20 mouse cellular contexts compared by ENCODE assay signal in genomic region chr7:112136537-112136936, GRCm38 (mm10). TPM values are rescaled to one million over a fixed set of nuclear protein-coding genes. Genes with fewer than 3 reads are reported as not detected.
DNase-seq lines count a peak whose midpoint lies in the region; ATAC-seq lines count a peak whose summit lies in the region.
"Had no signal": no experiment of that assay in that cellular context is flagged by ENCODE, and none has a peak within 500 bp of the region (broad histone marks: within the 10 kb centered on the region; RNA-seq: fewer than 3 reads in every experiment).

No protein-coding gene starts in this region.

- H3K4me3 ChIP-seq in forebrain, embryonic 10.5 days: no peak overlapping the region
- no peak overlapping the region for H3K4me3 ChIP-seq in forebrain, embryonic 13.5 days
- no peak overlapping the region for H3K4me3 ChIP-seq in heart, embryonic 13.5 days
- H3K4me3 ChIP-seq: embryonic facial prominence, embryonic 10.5 days; forebrain, embryonic 15.5 days; hindbrain, embryonic 12.5 days had no signal

- H3K4me1 ChIP-seq in forebrain, embryonic 10.5 days: peaks cover 24% of the 10 kb centered on the region
- H3K4me1 ChIP-seq in forebrain, embryonic 13.5 days: peaks cover 11% of the 10 kb centered on the region
- peaks cover 39% of the 10 kb centered on the region for H3K4me1 ChIP-seq in heart, embryonic 13.5 days
- H3K4me1 ChIP-seq: forebrain, embryonic 15.5 days; hindbrain, embryonic 12.5 days had no signal

- H3K36me3 ChIP-seq in forebrain, embryonic 10.5 days (replicated peaks): no peaks in the 10 kb centered on the region
- H3K36me3 ChIP-seq in forebrain, embryonic 13.5 days (ENCODE audit: poor library complexity, severe bottlenecking): no peaks in the 10 kb centered on the region
- H3K36me3 ChIP-seq in heart, embryonic 13.5 days: 0 out of 2 replicates have a peak, but pooled peaks cover 5% of the 10 kb centered on the region
- H3K36me3 ChIP-seq: embryonic facial prominence, embryonic 10.5 days; forebrain, embryonic 15.5 days; hindbrain, embryonic 12.5 days had no signal

- H3K27me3 ChIP-seq in forebrain, embryonic 10.5 days (ENCODE audit: poor library complexity, severe bottlenecking): no peaks in the 10 kb centered on the region
- no peaks in the 10 kb centered on the region for H3K27me3 ChIP-seq in forebrain, embryonic 13.5 days
- no peaks in the 10 kb centered on the region for H3K27me3 ChIP-seq in heart, embryonic 13.5 days (replicated peaks)
- H3K27me3 ChIP-seq: forebrain, embryonic 15.5 days; hindbrain, embryonic 12.5 days; Patski had no signal

- H3K4me2 ChIP-seq in forebrain, embryonic 13.5 days: no peak overlapping the region
- no peak overlapping the region for H3K4me2 ChIP-seq in heart, embryonic 13.5 days
- H3K4me2 ChIP-seq: forebrain, embryonic 15.5 days; hindbrain, embryonic 12.5 days had no signal

- WGBS in forebrain, embryonic 10.5 days: 87% methylated on average over 5 of the region's 5 CpGs
- WGBS in forebrain, embryonic 13.5 days: 81% methylated on average over 5 of the region's 5 CpGs
- 75% methylated on average over 5 of the region's 5 CpGs for WGBS in heart, embryonic 13.5 days

- no peak overlapping the region for H3K9ac ChIP-seq in forebrain, embryonic 13.5 days
- H3K9ac ChIP-seq in heart, embryonic 13.5 days: no peak overlapping the region
- H3K9ac ChIP-seq: forebrain, embryonic 15.5 days; hindbrain, embryonic 12.5 days had no signal

- ATAC-seq in forebrain, embryonic 13.5 days: no peak
- no peak for ATAC-seq in heart, embryonic 13.5 days (ENCODE audit: extremely low read depth, insufficient number of reproducible peaks, low FRiP score, low TSS enrichment)
- peak; percentile 60 for ATAC-seq in megakaryocyte, adult 5-6 weeks (ENCODE audit: poor library complexity, severe bottlenecking)
- ATAC-seq: activated CD4-positive, CD25-positive, alpha-beta regulatory T cell, adult 4 months; forebrain, embryonic 15.5 days; hindbrain, embryonic 16.5 days; Patski had no signal

- H3K9me3 ChIP-seq in forebrain, embryonic 10.5 days: no peaks in the 10 kb centered on the region
- no peaks in the 10 kb centered on the region for H3K9me3 ChIP-seq in forebrain, embryonic 13.5 days (replicated peaks)
- H3K9me3 ChIP-seq in heart, embryonic 13.5 days: no peaks in the 10 kb centered on the region
- H3K9me3 ChIP-seq: embryonic facial prominence, embryonic 10.5 days; forebrain, embryonic 15.5 days; hindbrain, embryonic 12.5 days had no signal

- no peak for DNase-seq in forebrain, embryonic 10.5 days (ENCODE audit: extremely low spot score, low spot score)
- DNase-seq in heart, postnatal 4 days: no peak
- DNase-seq in thymus, postnatal 36 days: no peak
- no peak for DNase-seq in cerebellum, adult 9-11 months
- DNase-seq: adrenal gland, postnatal 14 days; cerebellum, adult 11-12 months; cerebellum, adult 9-10 months; cerebellum, postnatal 36 days; gastrocnemius, postnatal 36 days; kidney, adult 11 months had no signal

- H3K27ac ChIP-seq in forebrain, embryonic 10.5 days: peak overlapping the region; percentile 40; the same call in 1 of the 2 replicates
- no peak overlapping the region for H3K27ac ChIP-seq in forebrain, embryonic 13.5 days
- peak overlapping the region; percentile 46; the same call in 1 of the 2 replicates for H3K27ac ChIP-seq in heart, embryonic 13.5 days (replicated peaks)
- H3K27ac ChIP-seq: embryonic facial prominence, embryonic 10.5 days; forebrain, embryonic 15.5 days; hindbrain, embryonic 12.5 days had no signal

RNA-seq across cellular contexts. Expression of gene Dkk3, which starts 22.3 kb away (rescaled TPM):
- 14.3 and 15.0 TPM in 2 replicates for polyA plus RNA-seq in forebrain, embryonic 10.5 days (2016; fragmentation: Nextera tagmentation; extraction: Ambion mirVana)
- 16.0 and 27.5 TPM in 2 replicates for polyA plus RNA-seq in forebrain, embryonic 13.5 days (2015; fragmentation: Nextera tagmentation; extraction: Ambion mirVana)
- 74.7 and 91.0 TPM in 2 replicates for polyA plus RNA-seq in heart, embryonic 13.5 days (2015; fragmentation: Nextera tagmentation; extraction: Ambion mirVana)
- 10 to 100 TPM; 82.6 to 87.6 TPM for total RNA-seq in heart, postnatal 4 days (2021)
- total RNA-seq in megakaryocyte, adult 5-6 weeks (2015): 0.16 TPM in 1 of 2 replicates, not detected in the other
- total RNA-seq in megakaryocyte, adult 5-6 weeks (2017): not detected in 2 replicates
- total RNA-seq: MEL had no signal
